Mouse (Mus musculus): ENCODE measurements at regions not wholly inside any gene's neighbourhood (a gene's known extent, or its start where the extent isn't known, plus 50 kb on each side); places are given as distances from the start of the nearest gene placed in this dataset.

GRCm38 (mm10) chr17:60717931-60718621 is 1704.9 kb upstream of the Nudt12 start:
- H3K4me1 ChIP-seq (ENCODE audit: control insufficient read depth, insufficient read depth, low read length) = no peaks in the 10 kb centered on the region
- H3K36me3 ChIP-seq (ENCODE audit: control insufficient read depth, insufficient read depth, low read length) = no peaks in the 10 kb centered on the region
- no peak overlapping the region for H3K4me3 ChIP-seq (ENCODE audit: low read depth, low read length)
- H3K4me2 ChIP-seq (ENCODE audit: low read depth, low read length) = no peak overlapping the region
- H3K27ac ChIP-seq (ENCODE audit: low read depth, low read length) = no peak overlapping the region
- ATAC-seq (ENCODE audit: low read depth) = no peak
- no peaks in the 10 kb centered on the region for H3K27me3 ChIP-seq (ENCODE audit: control insufficient read depth, insufficient read depth, low read length)
- H3K9ac ChIP-seq (replicated peaks; ENCODE audit: low read depth, low read length) = no peak overlapping the region
- no peaks in the 10 kb centered on the region for H3K9me3 ChIP-seq (ENCODE audit: control insufficient read depth, low read length)

GRCm38 (mm10) chr17:60717494-60717893 is 1704.3 kb upstream of the Nudt12 start:
- no peaks in the 10 kb centered on the region for H3K36me3 ChIP-seq (ENCODE audit: control insufficient read depth, insufficient read depth, low read length)
- H3K4me2 ChIP-seq (ENCODE audit: low read depth, low read length) = no peak overlapping the region
- no peaks in the 10 kb centered on the region for H3K4me1 ChIP-seq (ENCODE audit: control insufficient read depth, insufficient read depth, low read length)
- WGBS = 83% methylated on average over 2 of the region's 2 CpGs
- H3K9me3 ChIP-seq (ENCODE audit: control insufficient read depth, low read length) = no peaks in the 10 kb centered on the region
- H3K4me3 ChIP-seq (ENCODE audit: low read depth, low read length) = no peak overlapping the region
- H3K27ac ChIP-seq (ENCODE audit: low read depth, low read length) = no peak overlapping the region
- H3K27me3 ChIP-seq (ENCODE audit: control insufficient read depth, insufficient read depth, low read length) = no peaks in the 10 kb centered on the region
- no peak for ATAC-seq (ENCODE audit: low read depth)
- H3K9ac ChIP-seq (replicated peaks; ENCODE audit: low read depth, low read length) = no peak overlapping the region
